Mouse (Mus musculus) olfactory bulb, adult 2 months (tissue): ENCODE data around the gene Zfp280b.

ENCODE experiments used
- CTCF ChIP-seq: fragments of 200-500 bp; IDR thresholded peaks from 2 replicates; pipeline ENCODE4 v1.5.1; 2012; ENCODE audit warnings: low read depth, mild to moderate bottlenecking, low read length, moderate library complexity; ENCODE audit not compliant: insufficient read depth
- POLR2A ChIP-seq: fragments of 200-500 bp; IDR thresholded peaks from 2 replicates; pipeline ENCODE4 v1.6.1; 2012; ENCODE audit warnings: mild to moderate bottlenecking, low read depth, low read length, moderate library complexity; ENCODE audit not compliant: insufficient read depth

DNA sequence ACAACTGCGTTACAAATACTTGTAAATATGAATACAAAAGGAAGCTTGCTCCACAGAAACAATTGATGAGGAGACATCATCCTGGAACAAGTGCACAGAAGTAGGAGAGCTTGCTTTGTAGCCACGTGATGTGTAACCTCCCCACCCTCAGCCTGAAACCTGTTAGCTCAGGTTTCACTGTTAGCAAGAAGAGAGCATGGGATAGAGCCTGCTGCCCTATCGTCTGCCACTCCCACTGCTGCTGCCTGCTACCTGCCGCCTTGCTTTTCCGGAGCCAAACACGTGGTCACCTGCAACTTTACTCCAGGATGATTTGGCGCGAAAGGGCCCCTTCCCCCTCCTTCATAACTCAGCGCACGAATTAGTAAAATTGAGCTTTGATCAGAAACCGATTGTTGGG lies 19.4 kb downstream of the Zfp280b start:
- TF ChIP-seq POLR2A (no peak), CTCF (no peak)
